Comparison of ENCODE assay signal across 7 mouse cellular contexts in the genomic region with DNA sequence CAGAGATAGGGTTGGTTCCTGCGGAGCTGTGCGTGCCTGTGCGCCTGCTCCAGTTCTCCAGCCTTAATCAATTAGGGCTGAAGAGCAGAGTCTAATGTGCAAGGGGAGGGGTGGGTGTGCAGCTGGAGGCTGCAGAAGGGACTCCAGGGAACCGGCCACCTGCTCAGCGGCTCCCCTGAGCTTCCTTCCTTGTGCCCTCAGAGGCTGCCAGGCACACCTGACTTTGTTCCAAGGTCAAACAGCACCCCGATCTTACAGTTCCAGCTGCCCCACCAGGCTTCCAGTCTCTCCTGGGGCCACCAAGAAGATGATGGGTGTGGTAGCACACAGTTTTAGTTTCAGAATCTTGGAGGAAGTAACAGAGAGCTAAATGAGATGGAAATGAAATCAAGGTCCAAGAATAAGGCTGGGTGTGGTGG. TPM values are rescaled to one million over a fixed set of nuclear protein-coding genes. Genes with fewer than 3 reads are reported as not detected.
DNase-seq lines count a peak whose midpoint lies in the region; ATAC-seq and TF ChIP-seq lines count a peak whose summit lies in the region.

No protein-coding gene starts in this region.

- 11% methylated on average over 6 of the region's 6 CpGs for WGBS in heart, embryonic 12.5 days

- no peak overlapping the region for H3K4me3 ChIP-seq in CH12.LX (replicated peaks in 1 of 3; ENCODE audit: low read depth in 2 of 3, low read length in 2 of 3, poor library complexity in 1 of 3)
- H3K4me3 ChIP-seq in heart, embryonic 12.5 days = 0 out of 2 replicates have a peak overlapping the region, but pooled peaks have one; percentile 15

- no peaks in the 10 kb centered on the region for H3K36me3 ChIP-seq in CH12.LX (replicated peaks in 1 of 2; ENCODE audit: control insufficient read depth in 1 of 2, insufficient read depth in 1 of 2, low read length in 1 of 2)
- H3K36me3 ChIP-seq in heart, embryonic 12.5 days = no peaks in the 10 kb centered on the region

- no peak for TF ChIP-seq EP300 in CH12.LX (IDR thresholded peaks at IDR 0.05; ENCODE audit: low read length)

- H3K27me3 ChIP-seq in CH12.LX (replicated peaks) = peaks cover 3% of the 10 kb centered on the region
- peaks cover 5% of the 10 kb centered on the region; the same call in 1 of the 2 replicates for H3K27me3 ChIP-seq in heart, embryonic 12.5 days (replicated peaks)

- H3K4me1 ChIP-seq in CH12.LX (ENCODE audit: control insufficient read depth in 1 of 2, insufficient read depth in 2 of 2) = peaks cover 14 to 27% of the 10 kb centered on the region in 2 experiments
- peaks cover 14% of the 10 kb centered on the region for H3K4me1 ChIP-seq in heart, embryonic 12.5 days (replicated peaks)

- TF ChIP-seq CTCF in CH12.LX (conservative IDR thresholded peaks at IDR 0.05 in 1 of 2, IDR thresholded peaks at IDR 0.05 in 1 of 2; ENCODE audit: low read depth in 2 of 2, low read length in 2 of 2) = no peak

- no peaks in the 10 kb centered on the region for H3K9me3 ChIP-seq in CH12.LX (replicated peaks; ENCODE audit: low read length)
- no peaks in the 10 kb centered on the region for H3K9me3 ChIP-seq in heart, embryonic 12.5 days (replicated peaks)

- H3K9ac ChIP-seq in CH12.LX (ENCODE audit: insufficient read depth, low read depth) = no peak overlapping the region
- 0 out of 2 replicates have a peak overlapping the region, but pooled peaks have one; percentile 66 for H3K9ac ChIP-seq in heart, embryonic 12.5 days

- H3K4me2 ChIP-seq in CH12.LX (ENCODE audit: insufficient read depth, low read depth, poor library complexity, severe bottlenecking) = peak overlapping the region; percentile 69
- peak overlapping the region; percentile 53 for H3K4me2 ChIP-seq in heart, embryonic 12.5 days

- H3K79me2 ChIP-seq in CH12.LX (replicated peaks; ENCODE audit: control insufficient read depth, extremely low read depth, insufficient read depth, poor library complexity, severe bottlenecking) = no peaks in the 10 kb centered on the region

- no peak for ATAC-seq in heart, embryonic 12.5 days (ENCODE audit: insufficient number of reproducible peaks, low FRiP score)
- peak; percentile 70 for ATAC-seq in megakaryocyte, adult 5-6 weeks (ENCODE audit: poor library complexity, severe bottlenecking)

- no peak overlapping the region for H3K27ac ChIP-seq in CH12.LX (ENCODE audit: insufficient read depth, low read depth)
- H3K27ac ChIP-seq in heart, embryonic 12.5 days (ENCODE audit: poor library complexity, severe bottlenecking) = no peak overlapping the region

- TF ChIP-seq RAD21 in CH12.LX (IDR thresholded peaks at IDR 0.05; ENCODE audit: low read depth, low read length) = no peak

- peak; percentile 19 for DNase-seq in CH12.LX (ENCODE audit: extremely low read depth)
- peak; percentile 84 for DNase-seq in MN1 (ENCODE audit: low spot score)
- DNase-seq in T-cell, adult 2 months (ENCODE audit: low spot score) = no peak
- no peak for DNase-seq in spleen, postnatal 4 days (ENCODE audit: low spot score in 2 of 2)
- no peak for DNase-seq in lung, adult 18-20 months

- no peak for TF ChIP-seq POLR2A in CH12.LX (IDR thresholded peaks at IDR 0.05; ENCODE audit: low read depth, low read length)

- dilution Hi-C loops in CH12.LX (cut with MboI; ENCODE audit: extremely low pct_ligation_motif_present, extremely low pct_unique_long_range_greater_than_20kb, low sequenced_read_pairs) = no loop called here

- in situ Hi-C loops in CH12.LX (cut with MboI; ENCODE audit: low pct_ligation_motif_present, low pct_unique_long_range_greater_than_20kb, low sequenced_read_pairs) = loop anchor here (10.0 kb wide), 1 partner anchor 136 kb away; no protein-coding TSS in a partner anchor

TF ChIP-seq in CH12.LX, 34 proteins besides CTCF, POLR2A, EP300 and RAD21:
- peak; percentile 45; the same call in 1 of the 2 replicates for TF ChIP-seq TCF12 (IDR thresholded peaks at IDR 0.05; ENCODE audit: low read depth, low read length)
- no peak for TF ChIP-seq SIN3A (IDR thresholded peaks at IDR 0.05; ENCODE audit: low read length)

RNA-seq across cellular contexts. Expression of gene Tent5b, which starts 39.5 kb away (rescaled TPM):
- total RNA-seq in CH12.LX (2012; rRNA removed) = 0.13 TPM in 1 of 2 replicates, not detected in the other
- total RNA-seq in CH12.LX (2014; rRNA removed) = not detected in 2 replicates
- polyA plus RNA-seq in CH12.LX (2012; ENCODE audit: insufficient read length, low read depth) = not detected in 2 replicates
- polyA plus RNA-seq in heart, embryonic 12.5 days (2016; fragmentation: Nextera tagmentation; extraction: Ambion mirVana) = 0.88 and 1.3 TPM in 2 replicates
- not detected in 2 replicates for total RNA-seq in megakaryocyte, adult 5-6 weeks (2015)
- total RNA-seq in megakaryocyte, adult 5-6 weeks (2017) = not detected in 2 replicates

RNA-seq across cellular contexts. Expression of gene Trnp1, which starts 58.0 kb away (rescaled TPM):
- total RNA-seq in CH12.LX (2012; rRNA removed) (not detected in 2 replicates), CH12.LX (2014; rRNA removed) (not detected in 2 replicates)
- not detected in 2 replicates for polyA plus RNA-seq in CH12.LX (2012; ENCODE audit: insufficient read length, low read depth)
- polyA plus RNA-seq in heart, embryonic 12.5 days (2016; fragmentation: Nextera tagmentation; extraction: Ambion mirVana) = 1.2 TPM in 2 replicates
- total RNA-seq in megakaryocyte, adult 5-6 weeks (2015) = not detected in 2 replicates
- total RNA-seq in megakaryocyte, adult 5-6 weeks (2017) = not detected in 2 replicates

Comparison
In these comparisons a context has a peak if more than half of its experiments do, and no peak if none do; other contexts are left out.
1. DNase-seq: peak in CH12.LX (single experiment) and MN1 (single experiment); none in T-cell, adult 2 months (single experiment), spleen, postnatal 4 days (0 of 2) and lung, adult 18-20 months (0 of 2).